Mouse (Mus musculus) E14TG2a.4 (cell line): ENCODE data around the gene Runx1.

Source experiments
- H3K27me3 ChIP-seq: 2 replicates; pipeline ENCODE4 v1.6.1; 2014; ENCODE audit warnings: low read length, control low read depth; ENCODE audit not compliant: insufficient read depth
- H3K36me3 ChIP-seq: 2 replicates; pipeline ENCODE4 v1.6.1; 2014; ENCODE audit warnings: low read length, control low read depth; ENCODE audit not compliant: insufficient read depth
- H3K4me1 ChIP-seq: replicated peaks from 2 replicates; pipeline ENCODE4 v1.6.1; 2014; ENCODE audit warnings: low read depth, low read length, control low read depth
- H3K4me3 ChIP-seq: replicated peaks from 2 replicates; pipeline ENCODE4 v1.5.1; 2014; ENCODE audit warnings: mild to moderate bottlenecking, low read length
- H3K9me3 ChIP-seq: 2 replicates; pipeline ENCODE4 v1.6.1; 2014; ENCODE audit warnings: low read length, control low read depth
- CTCF ChIP-seq: conservative IDR thresholded peaks from 2 replicates; pipeline ENCODE4 v1.5.1; 2014; ENCODE audit warnings: low read length
- NANOG ChIP-seq: IDR thresholded peaks from 2 replicates; pipeline ENCODE4 v1.6.1; 2014; ENCODE audit warnings: borderline replicate concordance, low read length, mixed read lengths
- POU5F1 ChIP-seq: IDR thresholded peaks from 2 replicates; pipeline ENCODE4 v1.6.1; 2014; ENCODE audit warnings: low read length, borderline replicate concordance

The Runx1 gene

GRCm38 (mm10) chr16:92605606-92606490 is 220.1 kb downstream of the Runx1 start:
- peaks cover 7% of the 10 kb centered on the region; the same call in 1 of the 2 replicates for H3K4me1 ChIP-seq
- H3K9me3 ChIP-seq = no peaks in the 10 kb centered on the region
- TF ChIP-seq POU5F1 (no peak), NANOG (no peak), CTCF (no peak)
- peaks cover 30% of the 10 kb centered on the region for H3K27me3 ChIP-seq
- no peaks in the 10 kb centered on the region for H3K36me3 ChIP-seq
- peak overlapping the region; percentile 82 for H3K4me3 ChIP-seq

DNA sequence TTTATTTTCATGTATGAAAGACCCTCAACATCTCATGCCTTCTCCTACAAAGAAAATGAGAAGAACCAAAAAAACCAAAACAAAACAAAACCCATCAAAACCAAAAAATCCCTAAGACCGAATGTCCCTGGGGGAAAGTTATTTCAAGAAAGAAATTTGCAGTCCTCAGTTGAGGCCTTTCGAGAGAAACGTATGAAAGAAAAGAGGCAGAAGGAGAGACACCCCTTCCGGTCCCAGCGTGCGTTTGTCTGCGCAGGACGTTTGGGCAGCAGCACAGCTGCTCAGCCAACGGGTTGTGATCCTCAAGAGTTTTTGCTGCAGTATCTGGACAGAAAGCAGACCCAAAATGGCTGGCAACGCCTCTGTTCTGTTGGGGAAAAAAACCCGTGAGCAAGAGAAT is 223.4 kb downstream of the Runx1 start:
- TF ChIP-seq NANOG (no peak), CTCF (no peak), POU5F1 (no peak)
- Histone ChIP-seq H3K4me1 (peaks cover 9% of the 10 kb centered on the region; the same call in 1 of the 2 replicates), H3K9me3 (no peaks in the 10 kb centered on the region)

GRCm38 (mm10) chr16:92601270-92601826 is 224.6 kb downstream of the Runx1 start:
- Histone ChIP-seq H3K4me1 (peaks cover 10% of the 10 kb centered on the region; the same call in 1 of the 2 replicates), H3K27me3 (peaks cover 37% of the 10 kb centered on the region), H3K36me3 (no peaks in the 10 kb centered on the region), H3K4me3 (no peak overlapping the region), H3K9me3 (no peaks in the 10 kb centered on the region)
- TF ChIP-seq CTCF (no peak), POU5F1 (no peak), NANOG (no peak)

More for the DNA sequence above, 223.4 kb downstream of the Runx1 start:
- Histone ChIP-seq H3K27me3 (peaks cover 39% of the 10 kb centered on the region), H3K4me3 (no peak overlapping the region), H3K36me3 (no peaks in the 10 kb centered on the region)

- Histone ChIP-seq H3K9me3 (no peaks in the 10 kb centered on the region), H3K27me3 (peaks cover 26% of the 10 kb centered on the region), H3K4me1 (peaks cover 6% of the 10 kb centered on the region; the same call in 1 of the 2 replicates), H3K36me3 (no peaks in the 10 kb centered on the region), H3K4me3 (no peak overlapping the region)
- TF ChIP-seq CTCF (no peak), POU5F1 (no peak), NANOG (no peak)
Observed at GRCm38 (mm10) chr16:92599451-92599850, 226.5 kb downstream of the Runx1 start.

DNA sequence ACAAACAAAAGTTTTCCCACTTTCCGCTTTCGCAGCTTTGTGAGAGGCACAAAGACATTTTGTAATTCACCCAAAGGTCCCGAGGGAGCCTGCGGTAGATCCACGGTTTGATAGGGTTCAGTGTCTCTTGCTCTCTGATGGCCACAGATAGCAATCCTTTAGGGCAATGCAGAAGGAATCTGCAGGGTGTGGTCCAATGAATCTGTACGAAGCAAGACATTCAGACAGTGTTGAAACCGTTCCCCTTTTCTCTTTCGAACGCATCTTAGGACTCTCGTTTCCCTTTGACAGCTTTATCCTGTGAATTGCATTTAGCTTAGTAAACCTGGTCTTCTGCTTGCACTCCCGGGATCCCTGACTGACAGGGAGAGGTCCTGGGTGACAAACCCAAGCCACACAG is 228.3 kb downstream of the Runx1 start:
- H3K4me3 ChIP-seq = no peak overlapping the region
- no peaks in the 10 kb centered on the region for H3K9me3 ChIP-seq
- H3K36me3 ChIP-seq = no peaks in the 10 kb centered on the region
- no peak for TF ChIP-seq NANOG
- no peak for TF ChIP-seq CTCF
- TF ChIP-seq POU5F1 = no peak
- H3K27me3 ChIP-seq = peaks cover 21% of the 10 kb centered on the region
- H3K4me1 ChIP-seq = peaks cover 6% of the 10 kb centered on the region; the same call in 1 of the 2 replicates

DNA sequence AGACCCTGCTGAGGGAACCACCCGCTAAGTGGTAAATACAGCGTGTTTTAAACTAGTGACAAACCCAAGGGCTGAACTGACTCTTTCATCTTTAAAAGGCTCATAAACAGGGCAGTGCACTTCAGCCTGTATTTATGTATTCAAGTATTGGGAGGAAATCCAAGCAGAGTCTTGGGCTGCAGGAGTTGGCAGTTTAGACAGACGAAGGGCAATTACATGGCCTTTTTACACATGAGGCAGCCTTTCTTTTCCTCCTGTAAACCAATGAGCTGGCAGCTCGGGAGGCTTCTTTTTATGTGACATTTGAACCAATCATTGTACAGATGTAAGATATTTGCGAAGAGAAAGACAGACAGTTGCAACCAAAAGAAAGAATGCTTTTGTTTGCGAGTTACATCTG is 233.7 kb downstream of the Runx1 start:
- no peak for TF ChIP-seq POU5F1
- TF ChIP-seq NANOG = no peak
- no peak for TF ChIP-seq CTCF
- H3K4me1 ChIP-seq = no peaks in the 10 kb centered on the region
- H3K4me3 ChIP-seq = no peak overlapping the region
- H3K36me3 ChIP-seq = no peaks in the 10 kb centered on the region
- no peaks in the 10 kb centered on the region for H3K9me3 ChIP-seq
- H3K27me3 ChIP-seq = peaks cover 2% of the 10 kb centered on the region; the same call in 1 of the 2 replicates

DNA sequence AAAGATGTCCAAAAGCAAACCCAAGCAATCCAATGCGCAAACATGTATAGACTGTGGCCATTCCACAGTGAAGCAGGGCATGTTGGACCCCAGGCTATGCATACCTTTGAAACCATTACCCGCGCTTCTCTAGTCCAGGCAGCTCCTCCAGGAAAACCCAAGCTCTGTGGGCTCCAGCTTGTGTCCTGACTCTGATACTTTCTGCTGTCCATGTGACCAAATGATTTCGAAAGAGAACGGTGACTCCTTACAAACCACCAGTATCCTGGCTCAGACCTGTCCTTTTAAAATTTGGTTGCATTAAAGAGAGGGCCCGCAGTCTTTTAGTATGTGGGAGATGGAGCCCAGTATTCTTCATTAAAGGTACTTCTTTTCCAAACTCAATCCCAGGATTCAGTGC is 234.2 kb downstream of the Runx1 start:
- no peaks in the 10 kb centered on the region for H3K4me1 ChIP-seq
- no peak overlapping the region for H3K4me3 ChIP-seq
- H3K9me3 ChIP-seq = no peaks in the 10 kb centered on the region
- H3K36me3 ChIP-seq = no peaks in the 10 kb centered on the region
- TF ChIP-seq NANOG (no peak), POU5F1 (no peak), CTCF (no peak)
- no peaks in the 10 kb centered on the region; the same call in 1 of the 2 replicates for H3K27me3 ChIP-seq

- no peaks in the 10 kb centered on the region; the same call in 1 of the 2 replicates for H3K27me3 ChIP-seq
- no peaks in the 10 kb centered on the region for H3K36me3 ChIP-seq
- TF ChIP-seq NANOG = no peak
- no peak for TF ChIP-seq POU5F1
- no peak for TF ChIP-seq CTCF
- H3K4me1 ChIP-seq = no peaks in the 10 kb centered on the region
- H3K9me3 ChIP-seq = no peaks in the 10 kb centered on the region
- no peak overlapping the region for H3K4me3 ChIP-seq
Observed at GRCm38 (mm10) chr16:92587836-92588235, 238.1 kb downstream of the Runx1 start.
